Mouse (Mus musculus) G1E (cell line): ENCODE measurements around the gene Dab1.

Source experiments
- CTCF ChIP-seq: IDR thresholded peaks from 2 replicates; pipeline ENCODE4 v1.5.1; 2012; ENCODE audit warnings: low read depth, low read length, inconsistent platforms, mixed read lengths
- GATA1 ChIP-seq: IDR thresholded peaks from 2 replicates; pipeline ENCODE4 v1.6.1; 2012; ENCODE audit warnings: borderline replicate concordance, low read length, inconsistent platforms, mixed read lengths
- GATA2 ChIP-seq: IDR thresholded peaks from 2 replicates; pipeline ENCODE4 v1.6.1; 2012; ENCODE audit warnings: low read depth, low read length, inconsistent platforms, borderline replicate concordance
- TAL1 ChIP-seq: conservative IDR thresholded peaks from 2 replicates; pipeline ENCODE4 v1.6.1; 2012; ENCODE audit warnings: low read depth, low read length, inconsistent platforms, mixed read lengths

DNA sequence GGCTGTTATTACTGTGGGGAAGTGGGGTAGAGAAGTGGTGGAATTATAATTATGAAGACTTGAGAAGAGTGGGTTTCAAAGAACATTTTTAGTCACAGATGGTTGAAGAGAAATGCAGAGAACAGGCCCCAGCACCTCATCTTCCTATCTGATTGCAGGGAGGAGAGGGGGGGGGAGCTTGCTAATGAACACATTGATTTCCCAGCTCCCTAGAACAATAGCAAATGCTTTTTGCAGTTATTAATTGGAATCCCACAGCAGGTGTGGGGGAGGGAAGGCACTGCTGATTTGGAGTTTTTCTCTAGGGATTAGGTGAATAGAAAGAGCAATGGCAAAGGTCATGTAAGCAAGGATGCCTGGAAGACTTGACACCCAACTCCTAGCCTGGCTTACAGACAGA, 310.5 kb downstream of the Dab1 start:
- no peak for TF ChIP-seq GATA1
- no peak for TF ChIP-seq TAL1
- no peak for TF ChIP-seq CTCF
- TF ChIP-seq GATA2: no peak
